Mouse (Mus musculus) embryonic facial prominence, embryonic 11.5 days (tissue): Measurements from ENCODE around the gene Pdzrn4. TPM values are rescaled to one million over a fixed set of nuclear protein-coding genes. Genes with fewer than 3 reads are reported as not detected.

Experiments used
- ATAC-seq: fragments of 200-750 bp; cut with Nextera tagmentation; replicated peaks from 2 replicates; pipeline ENCODE4 v1.8.0; 2017; ENCODE audit warnings: low read depth; ENCODE audit not compliant: insufficient number of reproducible peaks, low FRiP score, low TSS enrichment
- DNase-seq: peaks from one replicate; pipeline ENCODE4 v3.0.0-alpha.2; 2015; ENCODE audit warnings: low spot score
- H3K27ac ChIP-seq: fragments of 300-500 bp; sonication (generic); replicated peaks from 2 replicates; pipeline ENCODE4 v1.5.1; 2014; ENCODE audit warnings: mild to moderate bottlenecking, low read depth, low read length, control low read depth
- H3K27me3 ChIP-seq: fragments of 300-500 bp; sonication (generic); 2 replicates; pipeline ENCODE4 v1.6.1; 2014; ENCODE audit warnings: mild to moderate bottlenecking, low read length, moderate library complexity, mixed read lengths; ENCODE audit not compliant: control insufficient read depth, insufficient read depth
- H3K36me3 ChIP-seq: fragments of 300-500 bp; sonication (generic); replicated peaks from 2 replicates; pipeline ENCODE4 v1.6.1; 2014; ENCODE audit warnings: low read depth, mild to moderate bottlenecking, low read length, moderate library complexity, mixed read lengths; ENCODE audit not compliant: control insufficient read depth, insufficient read depth
- H3K4me1 ChIP-seq: fragments of 300-500 bp; sonication (generic); 2 replicates; pipeline ENCODE4 v1.6.1; 2014; ENCODE audit warnings: low read length, mixed read lengths; ENCODE audit not compliant: control insufficient read depth, insufficient read depth
- H3K4me2 ChIP-seq: fragments of 300-500 bp; sonication (generic); 2 replicates; pipeline ENCODE4 v1.6.1; 2014; ENCODE audit warnings: low read depth, mild to moderate bottlenecking, control low read depth, low read length, moderate library complexity
- H3K4me3 ChIP-seq: fragments of 300-500 bp; sonication (generic); 2 replicates; pipeline ENCODE4 v1.5.1; 2014; ENCODE audit warnings: low read depth, low read length, control low read depth
- H3K9ac ChIP-seq: fragments of 300-500 bp; sonication (generic); replicated peaks from 2 replicates; pipeline ENCODE4 v1.6.1; 2014; ENCODE audit warnings: mild to moderate bottlenecking, control low read depth, low read length
- H3K9me3 ChIP-seq: fragments of 300-500 bp; sonication (generic); replicated peaks from 2 replicates; pipeline ENCODE4 v1.6.1; 2016; ENCODE audit warnings: mild to moderate bottlenecking, low read length, inconsistent platforms, mixed read lengths; ENCODE audit not compliant: control insufficient read depth
- WGBS: fragments of 180-500 bp; shearing (Covaris S2); extraction: QIAGEN DNeasy Blood & Tissue Kit; methylation state at CpG from one replicate; pipeline ENCODE4 v1.1.7; 2014; 5-methylcytosine and 5-hydroxymethylcytosine counted together
- polyA plus RNA-seq: library from polyadenylated mRNA; unstranded; fragments of >200 nt; fragmentation: Nextera tagmentation; extraction: Ambion mirVana; gene quantifications from 2 replicates; pipeline ENCODE4 v1.2.1, GENCODE M21; 2014

The Pdzrn4 gene
- polyA plus RNA-seq, 1 experiment from 2014 or later = 2.8 TPM

GRCm38 (mm10) chr15:92634044-92634610 is 237.4 kb downstream of the Pdzrn4 start:
- Histone ChIP-seq H3K4me3 (no peak overlapping the region), H3K4me2 (no peak overlapping the region), H3K4me1 (no peaks in the 10 kb centered on the region), H3K36me3 (no peaks in the 10 kb centered on the region), H3K27ac (no peak overlapping the region), H3K9ac (no peak overlapping the region), H3K27me3 (no peaks in the 10 kb centered on the region), H3K9me3 (no peaks in the 10 kb centered on the region)
- DNase-seq = no peak
- WGBS = 89% methylated on average over 14 of the region's 14 CpGs
- ATAC-seq = no peak

- Histone ChIP-seq H3K36me3 (no peaks in the 10 kb centered on the region), H3K9me3 (no peaks in the 10 kb centered on the region), H3K4me1 (no peaks in the 10 kb centered on the region), H3K27me3 (no peaks in the 10 kb centered on the region), H3K4me3 (no peak overlapping the region), H3K9ac (no peak overlapping the region), H3K4me2 (no peak overlapping the region), H3K27ac (no peak overlapping the region)
- ATAC-seq (no peak), DNase-seq (no peak)
- 80% methylated on average over 18 of the region's 18 CpGs for WGBS
Observed at GRCm38 (mm10) chr15:92640212-92641082, 243.8 kb downstream of the Pdzrn4 start.

- no peak overlapping the region for H3K9ac ChIP-seq
- 86% methylated on average over 11 of the region's 11 CpGs for WGBS
- no peak overlapping the region for H3K4me2 ChIP-seq
- H3K9me3 ChIP-seq = no peaks in the 10 kb centered on the region
- no peaks in the 10 kb centered on the region for H3K4me1 ChIP-seq
- H3K27ac ChIP-seq = no peak overlapping the region
- DNase-seq = no peak
- H3K4me3 ChIP-seq = no peak overlapping the region
- H3K27me3 ChIP-seq = no peaks in the 10 kb centered on the region
- ATAC-seq = no peak
- H3K36me3 ChIP-seq = no peaks in the 10 kb centered on the region
Observed at GRCm38 (mm10) chr15:92671279-92672051, 274.8 kb downstream of the Pdzrn4 start.

- ATAC-seq = no peak
- no peak overlapping the region for H3K27ac ChIP-seq
Observed at GRCm38 (mm10) chr15:92676096-92676495, 279.4 kb downstream of the Pdzrn4 start.

GRCm38 (mm10) chr15:92678377-92678776 is 281.7 kb downstream of the Pdzrn4 start:
- no peaks in the 10 kb centered on the region for H3K4me1 ChIP-seq
- 73% methylated on average over 6 of the region's 6 CpGs for WGBS
- no peak overlapping the region for H3K4me3 ChIP-seq
- no peak overlapping the region for H3K9ac ChIP-seq
- no peak for ATAC-seq
- no peak for DNase-seq
- H3K9me3 ChIP-seq = no peaks in the 10 kb centered on the region
- H3K4me2 ChIP-seq = no peak overlapping the region
- no peak overlapping the region for H3K27ac ChIP-seq
- no peaks in the 10 kb centered on the region for H3K36me3 ChIP-seq
- no peaks in the 10 kb centered on the region for H3K27me3 ChIP-seq

More at GRCm38 (mm10) chr15:92676096-92676495, 279.4 kb downstream of the Pdzrn4 start:
- no peak overlapping the region for H3K4me2 ChIP-seq
- no peak for DNase-seq
- H3K4me3 ChIP-seq = no peak overlapping the region
- H3K9ac ChIP-seq = no peak overlapping the region
- WGBS = 86% methylated on average over 5 of the region's 5 CpGs
- H3K9me3 ChIP-seq = no peaks in the 10 kb centered on the region
- H3K4me1 ChIP-seq = no peaks in the 10 kb centered on the region
- no peaks in the 10 kb centered on the region for H3K36me3 ChIP-seq
- H3K27me3 ChIP-seq = no peaks in the 10 kb centered on the region

GRCm38 (mm10) chr15:92679541-92679940 is 282.9 kb downstream of the Pdzrn4 start:
- no peaks in the 10 kb centered on the region for H3K9me3 ChIP-seq
- WGBS = 88% methylated on average over 6 of the region's 6 CpGs
- ATAC-seq = no peak

GRCm38 (mm10) chr15:92696276-92696956 is 299.7 kb downstream of the Pdzrn4 start:
- no peaks in the 10 kb centered on the region for H3K36me3 ChIP-seq
- WGBS = 59% methylated on average over 10 of the region's 10 CpGs
- H3K4me2 ChIP-seq = no peak overlapping the region
- no peaks in the 10 kb centered on the region for H3K4me1 ChIP-seq
- DNase-seq (no peak), ATAC-seq (no peak)
- no peak overlapping the region for H3K27ac ChIP-seq
- H3K9ac ChIP-seq = no peak overlapping the region
- H3K9me3 ChIP-seq = no peaks in the 10 kb centered on the region
- no peaks in the 10 kb centered on the region for H3K27me3 ChIP-seq
- H3K4me3 ChIP-seq = no peak overlapping the region

More at GRCm38 (mm10) chr15:92679541-92679940, 282.9 kb downstream of the Pdzrn4 start:
- no peaks in the 10 kb centered on the region for H3K27me3 ChIP-seq
- H3K4me3 ChIP-seq = no peak overlapping the region
- H3K9ac ChIP-seq = no peak overlapping the region
- H3K27ac ChIP-seq = no peak overlapping the region
- DNase-seq = no peak
- H3K4me1 ChIP-seq = no peaks in the 10 kb centered on the region
- H3K4me2 ChIP-seq = no peak overlapping the region
- no peaks in the 10 kb centered on the region for H3K36me3 ChIP-seq
